Mouse (Mus musculus) neural tube, embryonic 10.5 days (tissue): ENCODE data around the gene Ston1.

ENCODE experiments used
- DNase-seq: peaks from one replicate; pipeline ENCODE4 v3.0.0-alpha.2; 2017; ENCODE audit warnings: low spot score; ENCODE audit errors: extremely low spot score

Ston1 gene

DNA sequence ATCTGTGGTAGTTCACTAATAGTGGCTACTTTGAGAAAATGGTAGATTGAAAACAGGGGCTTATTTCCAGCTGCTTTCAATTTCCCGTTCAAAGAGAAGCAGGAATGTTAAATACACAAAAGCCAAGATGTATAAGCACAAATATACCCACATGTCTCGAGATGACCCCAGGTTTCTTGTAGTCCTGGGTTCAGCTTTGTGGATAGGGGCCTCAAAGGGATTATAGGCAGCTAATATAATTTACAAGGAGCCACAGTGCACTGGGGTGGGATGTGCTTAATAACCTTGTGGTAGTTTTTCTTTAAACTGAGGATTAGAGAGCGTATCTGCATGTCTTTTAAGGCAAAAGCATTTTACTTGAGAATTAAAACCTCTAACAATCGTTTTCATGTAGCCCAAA is 73.3 kb downstream of the Ston1 start:
- DNase-seq, result no peak

DNA sequence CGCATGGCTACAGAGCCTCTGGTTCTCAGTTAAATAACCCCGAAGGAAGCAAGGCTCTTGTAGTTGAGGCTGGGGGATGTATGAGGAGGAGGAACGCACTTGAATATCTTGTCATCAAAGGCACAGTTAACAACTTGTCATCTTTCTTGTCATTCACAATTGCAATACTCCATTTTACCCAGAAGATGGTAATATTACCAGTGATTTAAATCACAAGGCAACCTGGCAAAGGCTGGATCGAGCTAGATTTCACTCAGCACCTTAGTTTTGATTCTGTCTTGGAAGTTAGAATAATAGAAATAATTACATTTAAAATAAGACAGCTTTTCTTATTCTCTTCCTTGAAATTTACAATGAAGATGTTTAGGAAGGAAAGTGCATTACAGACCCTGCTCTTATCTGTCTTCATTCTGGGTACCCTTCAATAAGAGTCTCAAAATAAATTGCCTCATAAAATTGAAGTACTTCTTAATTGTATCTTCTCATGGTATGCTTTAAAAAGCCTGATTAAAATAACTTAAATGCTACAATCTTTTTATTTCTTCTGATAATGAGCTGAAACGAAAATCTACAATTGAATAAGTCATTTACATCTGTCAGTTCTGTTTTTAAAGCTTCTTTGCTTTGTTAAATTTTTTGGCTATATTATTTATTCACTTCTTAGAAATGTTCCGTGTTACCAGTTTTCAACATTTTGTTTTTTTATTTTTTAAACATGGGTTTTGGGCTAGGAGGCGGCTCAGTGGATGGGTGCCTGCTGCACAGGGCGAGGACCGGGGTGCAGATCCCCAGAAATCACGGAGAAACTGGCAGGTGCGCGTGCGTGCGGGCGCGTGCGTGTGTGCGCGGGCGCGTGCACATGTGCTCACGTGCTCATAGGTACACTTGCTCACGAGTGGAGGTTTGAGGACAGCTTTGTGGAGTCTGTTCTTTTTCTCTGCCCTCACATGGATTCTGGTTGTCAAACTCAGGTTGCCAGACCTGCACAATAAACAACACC is 78.1 kb downstream of the Ston1 start:
- no peak for DNase-seq

DNA sequence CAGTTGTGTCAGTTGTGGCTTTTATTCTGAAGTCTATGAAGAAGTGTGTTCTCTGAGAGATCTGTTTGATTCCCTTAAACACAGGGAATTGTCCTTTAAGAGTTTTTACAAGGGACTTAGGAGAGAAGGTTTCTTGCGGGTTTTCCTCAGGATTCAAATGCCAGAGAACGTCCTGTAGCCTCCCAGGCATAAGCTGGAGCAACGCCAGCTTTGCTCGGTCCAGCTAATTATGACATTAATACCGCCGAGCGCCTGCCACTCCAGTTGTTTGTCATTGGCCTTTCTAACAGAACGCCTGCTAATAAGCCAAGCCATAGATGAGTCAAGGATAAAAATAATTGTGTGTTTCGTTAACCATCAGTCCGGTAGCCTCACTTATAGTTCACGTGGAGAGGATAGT is 90.7 kb downstream of the Ston1 start:
- DNase-seq, result no peak

GRCm38 (mm10) chr17:88696656-88697333 is 99.3 kb downstream of the Ston1 start:
- no peak for DNase-seq

GRCm38 (mm10) chr17:88700901-88701300 is 103.4 kb downstream of the Ston1 start:
- no peak for DNase-seq

GRCm38 (mm10) chr17:88702345-88702744 is 104.9 kb downstream of the Ston1 start:
- no peak for DNase-seq

GRCm38 (mm10) chr17:88703112-88703511 is 105.6 kb downstream of the Ston1 start:
- DNase-seq, result no peak

DNA sequence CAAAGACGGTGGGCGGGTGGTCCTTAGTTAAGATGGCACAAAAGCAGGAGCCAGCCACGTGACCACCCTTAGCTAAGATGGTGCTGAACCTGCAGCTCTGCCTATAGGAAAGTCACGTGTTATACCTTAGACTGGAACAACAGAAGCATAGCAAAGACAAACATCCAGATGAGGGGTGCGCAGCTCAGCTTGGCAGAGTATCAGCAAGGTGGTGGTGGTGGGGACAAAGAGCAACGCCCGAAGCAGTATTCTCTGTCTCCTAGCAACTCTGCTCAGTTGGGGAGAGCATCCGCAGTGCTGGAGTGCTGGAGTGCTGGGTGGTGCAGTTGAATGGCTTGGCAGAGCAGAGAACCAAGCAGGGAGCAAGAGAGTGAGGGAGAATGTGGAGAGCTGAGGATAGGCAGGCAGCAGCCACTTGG is 108.8 kb downstream of the Ston1 start:
- DNase-seq, result no peak
